Mouse (Mus musculus) brain, embryonic 14.5 days (tissue): Measurements from ENCODE around the gene Ifih1.

ENCODE experiments used
- CTCF ChIP-seq: fragments of 200-500 bp; IDR thresholded peaks from 2 replicates; pipeline ENCODE4 v1.5.1; 2012; ENCODE audit warnings: inconsistent platforms, mild to moderate bottlenecking, moderate library complexity, borderline replicate concordance; ENCODE audit not compliant: insufficient read depth, insufficient read length; ENCODE audit errors: extremely low read depth
- POLR2A ChIP-seq: fragments of 200-500 bp; IDR thresholded peaks from 2 replicates; pipeline ENCODE4 v1.6.1; 2012; ENCODE audit warnings: mild to moderate bottlenecking, inconsistent platforms, borderline replicate concordance; ENCODE audit not compliant: poor library complexity, insufficient read depth, insufficient read length, severe bottlenecking; ENCODE audit errors: extremely low read depth

DNA sequence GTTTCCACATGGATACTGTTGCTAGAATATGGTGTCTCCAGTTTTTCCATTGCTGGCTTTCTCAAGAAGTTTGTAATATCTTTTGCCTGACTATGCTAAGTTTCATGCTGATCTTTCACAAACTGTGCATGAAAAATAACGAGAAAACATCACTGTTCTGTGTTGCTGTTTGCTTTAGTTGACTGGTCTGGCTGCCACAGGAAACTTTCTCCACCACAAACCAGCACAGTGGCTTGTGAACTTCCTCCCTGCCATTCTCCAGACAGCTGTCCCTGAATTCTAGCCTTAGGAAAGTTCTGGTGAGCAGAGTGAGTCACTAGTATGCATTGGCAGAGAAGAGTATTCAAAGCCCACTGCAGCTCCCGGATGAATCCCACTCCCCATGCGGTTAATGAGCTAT, 71.1 kb downstream of the Ifih1 start:
- TF ChIP-seq CTCF (no peak), POLR2A (no peak)
